Mouse (Mus musculus) gastrocnemius, postnatal 4 days (tissue): ENCODE measurements around the gene Prpf18. TPM values are rescaled to one million over a fixed set of nuclear protein-coding genes. Genes with fewer than 3 reads are reported as not detected.
"Not testable (repeated sequence)": the region's sequence is repeated elsewhere in the genome, so short reads cannot be mapped to it uniquely, and the experiment has no call there.

Experiments
- DNase-seq, 2 experiments: peaks; one replicate each; pipeline ENCODE4 v3.0.0; 2021 to 2022; ENCODE audit warnings: low spot score in 2 of 2, mixed read lengths in 2 of 2
- long read RNA-seq, 2 experiments: library from polyadenylated mRNA; stranded (forward); transcript quantifications; one replicate each; pipeline ENCODE4 v2.0.0; 2021
- total RNA-seq, 2 experiments: library from RNA; stranded (reverse); gene quantifications; 2 replicates each; pipeline ENCODE4 v1.2.3; 2021

The Prpf18 gene
- 10 to 100 TPM; 31.2 to 39.1 TPM for total RNA-seq
- long read RNA-seq, experiment 1, transcript Prpf18-201 (10 exons, 3,522 nt): major isoform, 34 of 41 reads
- long read RNA-seq, experiment 1, partial matches to known transcripts: 0 of 41 reads
- long read RNA-seq, experiment 1, other reads (novel, unspliced or antisense): 7 of 41 reads
- long read RNA-seq, experiment 2, transcript Prpf18-201 (10 exons, 3,522 nt): major isoform, 19 of 33 reads
- long read RNA-seq, experiment 2, partial matches to known transcripts: 0 of 33 reads
- long read RNA-seq, experiment 2, other reads (novel, unspliced or antisense): 14 of 33 reads

GRCm38 (mm10) chr2:4651500-4652285 lies at the start of gene Prpf18:
Gene Prpf18, minus strand, starts transcription at chr2:4652113.
- DNase-seq: peak; percentile 77 to 89

DNA sequence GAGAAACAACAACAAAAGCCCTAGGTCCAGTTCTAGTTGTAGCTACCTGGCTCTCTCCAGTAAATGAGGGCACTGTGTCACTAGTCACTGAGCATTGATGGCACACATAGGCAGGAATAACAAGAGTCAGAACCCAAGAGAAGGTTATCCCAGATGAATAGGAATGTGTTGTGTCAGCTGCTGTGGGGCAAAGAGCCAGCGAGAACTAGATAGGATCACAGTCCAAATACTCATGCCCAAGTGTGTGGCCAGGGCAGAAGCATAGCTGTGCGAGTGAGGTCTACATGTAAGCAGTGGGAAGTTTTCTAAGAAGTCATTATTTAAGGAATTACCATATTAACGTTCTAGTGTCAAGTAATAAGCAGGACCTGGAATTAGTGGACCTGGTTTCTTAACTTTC lies 28.0 kb upstream of the Prpf18 start:
- DNase-seq: no peak

DNA sequence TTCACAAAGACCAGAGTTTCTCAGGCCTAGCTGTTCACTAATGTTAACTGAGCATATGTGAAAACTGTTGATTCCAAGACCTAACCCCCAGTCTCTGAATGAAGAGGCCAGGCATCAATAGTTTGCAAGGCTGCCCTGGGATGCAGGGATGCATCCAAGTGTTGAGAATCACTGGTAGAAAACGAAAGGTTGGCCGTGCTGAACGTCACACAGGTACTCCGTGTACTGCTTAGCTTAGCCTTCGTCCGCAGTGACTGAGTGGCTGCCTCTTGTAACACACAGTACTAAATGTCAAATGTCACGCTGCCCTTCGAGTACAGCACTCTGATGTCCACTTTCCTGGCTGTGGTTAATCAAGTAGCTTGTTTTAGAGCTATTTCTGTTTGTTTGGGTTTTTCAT lies 19.7 kb upstream of the Prpf18 start:
- no peak for DNase-seq

DNA sequence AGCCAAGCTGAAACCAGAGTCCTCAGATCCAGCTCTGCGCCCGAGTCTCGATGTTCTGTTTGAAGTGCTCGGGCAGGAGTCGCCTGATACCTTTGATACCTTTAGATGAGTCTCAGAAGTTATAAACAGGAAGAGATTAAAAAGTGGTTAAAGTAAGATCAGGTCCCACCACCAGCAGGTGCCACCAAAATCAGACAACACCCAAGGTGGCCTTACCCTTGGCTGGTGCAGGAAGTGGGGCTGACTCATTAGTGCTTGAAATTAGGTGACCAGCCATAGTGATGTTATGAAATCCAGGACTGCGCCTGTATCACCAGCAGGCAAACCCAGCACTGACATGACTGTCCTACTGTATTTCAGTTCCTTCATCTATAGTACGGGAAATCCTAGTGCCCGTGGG lies 17.8 kb upstream of the Prpf18 start:
- DNase-seq: no peak

- DNase-seq: no peak
Measured at GRCm38 (mm10) chr2:4668626-4669025, 16.7 kb upstream of the Prpf18 start.

- DNase-seq: no peak
Measured at GRCm38 (mm10) chr2:4660677-4661076, 8.8 kb upstream of the Prpf18 start.

DNA sequence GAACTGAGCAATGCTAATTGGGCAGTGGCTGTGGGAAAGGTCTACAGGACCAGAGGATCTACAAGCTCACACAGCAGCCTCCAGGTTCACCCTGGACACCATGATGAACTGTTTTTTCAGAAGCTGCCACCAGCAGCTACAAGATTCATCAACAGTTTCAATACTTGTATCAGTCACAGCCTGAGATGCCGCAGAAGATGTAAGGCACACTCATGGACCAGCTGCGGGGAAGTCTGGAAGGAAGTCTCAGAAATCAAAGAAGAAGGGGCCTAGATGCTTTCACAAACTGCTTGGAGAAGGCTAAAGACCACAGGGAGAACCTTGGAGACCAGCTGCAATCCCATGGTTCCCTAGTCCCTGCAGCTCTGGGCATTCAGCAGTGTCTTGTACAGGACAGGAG lies 2.3 kb downstream of the Prpf18 start:
- DNase-seq: no peak

GRCm38 (mm10) chr2:4648094-4648493 lies 3.8 kb downstream of the Prpf18 start:
- DNase-seq: no peak

GRCm38 (mm10) chr2:4645066-4645465 lies 6.8 kb downstream of the Prpf18 start:
- no peak for DNase-seq

DNA sequence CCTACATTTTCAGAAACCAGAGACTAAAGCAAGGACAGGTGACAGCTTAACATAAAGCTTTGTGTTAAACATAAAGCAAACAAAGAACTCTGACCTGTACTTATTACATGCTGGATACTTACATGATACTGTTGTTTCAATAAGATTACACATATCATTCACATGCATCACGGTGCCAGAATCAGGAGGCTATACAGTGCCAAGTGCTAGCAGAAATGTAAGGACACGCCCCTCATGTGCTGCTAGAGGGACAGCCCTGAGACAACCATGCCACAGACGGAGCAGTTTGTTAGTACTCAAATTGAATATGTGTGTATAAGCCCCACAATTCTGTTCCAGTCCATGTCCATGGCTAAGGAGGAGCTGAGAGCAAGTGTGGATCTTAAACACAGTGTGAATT lies 13.7 kb downstream of the Prpf18 start:
- DNase-seq: no peak

GRCm38 (mm10) chr2:4636656-4637055 lies 15.3 kb downstream of the Prpf18 start:
- DNase-seq: no peak

GRCm38 (mm10) chr2:4635804-4636203 lies 16.1 kb downstream of the Prpf18 start:
- DNase-seq: no peak

- DNase-seq: no peak
Measured at GRCm38 (mm10) chr2:4630197-4630835, 21.6 kb downstream of the Prpf18 start.

DNA sequence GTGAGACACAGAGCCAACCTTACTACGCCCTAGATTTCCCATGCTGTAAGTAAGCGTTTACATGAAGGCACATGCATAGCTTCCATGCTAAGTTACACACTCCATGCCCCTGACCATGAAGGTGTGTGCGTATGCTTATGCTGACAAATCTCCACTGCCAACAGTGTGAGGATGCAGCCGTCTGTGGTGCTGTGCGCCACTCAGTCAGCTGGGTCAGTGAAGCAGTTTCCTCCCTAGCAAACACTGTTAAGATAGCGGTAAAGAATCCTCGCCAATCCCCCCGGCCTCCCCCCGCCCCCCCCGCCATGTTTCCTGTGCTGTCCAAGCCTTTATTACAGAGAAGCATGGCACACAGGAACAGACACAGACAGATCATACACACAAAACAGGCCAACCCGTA lies 22.4 kb downstream of the Prpf18 start:
- DNase-seq: no peak

DNA sequence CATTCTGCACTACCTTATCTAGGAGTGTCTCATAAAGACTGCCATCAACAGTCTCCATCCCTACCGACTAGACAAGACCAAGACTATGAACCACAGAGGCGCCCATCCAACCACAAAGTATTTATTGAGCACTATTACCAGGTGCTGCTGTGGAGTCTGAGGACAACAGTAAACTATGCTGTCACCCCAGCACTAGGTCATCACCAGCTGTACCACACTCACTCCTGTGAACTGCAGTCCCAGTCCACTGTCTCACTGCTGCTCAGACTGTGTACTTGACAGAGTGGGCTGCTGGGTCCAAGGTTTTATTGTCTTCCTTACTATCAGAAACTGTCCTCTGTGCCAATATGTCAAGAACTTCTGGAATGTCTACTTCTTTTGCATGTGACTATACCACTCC lies 23.0 kb downstream of the Prpf18 start:
- DNase-seq: no peak

- DNase-seq: no peak
Measured at GRCm38 (mm10) chr2:4626911-4627310, 25.0 kb downstream of the Prpf18 start.

DNA sequence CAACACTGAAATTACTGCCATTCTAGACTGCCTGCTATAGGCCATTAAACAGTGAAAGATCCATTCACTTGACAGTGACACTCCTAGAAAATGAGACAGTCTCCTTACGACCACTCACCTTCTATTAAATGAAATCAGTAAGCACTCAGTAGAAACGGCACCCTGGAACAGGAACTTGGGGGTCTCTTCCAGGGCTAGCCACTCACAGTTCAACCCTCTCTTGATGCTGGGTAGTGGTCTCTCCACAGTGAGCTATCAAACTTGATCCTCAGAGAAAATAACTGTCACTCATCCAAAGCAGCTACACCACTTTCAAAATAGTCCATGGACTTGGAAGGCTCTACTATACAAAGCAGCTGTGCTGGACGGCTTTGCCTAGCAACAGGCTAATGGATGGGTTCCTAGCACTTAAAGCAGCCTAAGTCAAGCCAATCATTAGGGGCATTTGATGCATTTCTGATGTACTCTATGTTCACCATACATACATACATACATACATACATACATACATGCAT lies 30.4 kb downstream of the Prpf18 start:
- DNase-seq: no peak

GRCm38 (mm10) chr2:4620640-4621401 lies 31.1 kb downstream of the Prpf18 start:
- peak in 1 of 2 experiments; percentile 75 for DNase-seq

GRCm38 (mm10) chr2:4619893-4620593 lies 31.9 kb downstream of the Prpf18 start:
- no peak for DNase-seq

DNA sequence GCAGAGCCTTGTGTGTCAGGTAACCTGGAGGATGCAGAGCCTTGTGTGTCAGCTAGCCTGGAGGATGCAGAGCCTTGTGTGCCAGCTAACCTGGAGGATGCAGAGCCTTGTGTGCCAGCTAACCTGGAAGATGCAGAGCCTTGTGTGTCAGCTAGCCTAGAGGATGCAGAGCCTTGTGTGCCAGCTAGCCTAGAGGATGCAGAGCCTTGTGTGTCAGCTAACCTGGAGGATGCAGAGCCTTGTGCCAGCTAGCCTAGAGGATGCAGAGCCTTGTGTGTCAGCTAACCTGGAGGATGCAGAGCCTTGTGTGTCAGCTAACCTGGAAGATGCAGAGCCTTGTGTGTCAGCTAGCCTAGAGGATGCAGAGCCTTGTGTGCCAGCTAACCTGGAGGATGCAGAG lies 32.8 kb downstream of the Prpf18 start:
- not testable (repeated sequence) for DNase-seq

DNA sequence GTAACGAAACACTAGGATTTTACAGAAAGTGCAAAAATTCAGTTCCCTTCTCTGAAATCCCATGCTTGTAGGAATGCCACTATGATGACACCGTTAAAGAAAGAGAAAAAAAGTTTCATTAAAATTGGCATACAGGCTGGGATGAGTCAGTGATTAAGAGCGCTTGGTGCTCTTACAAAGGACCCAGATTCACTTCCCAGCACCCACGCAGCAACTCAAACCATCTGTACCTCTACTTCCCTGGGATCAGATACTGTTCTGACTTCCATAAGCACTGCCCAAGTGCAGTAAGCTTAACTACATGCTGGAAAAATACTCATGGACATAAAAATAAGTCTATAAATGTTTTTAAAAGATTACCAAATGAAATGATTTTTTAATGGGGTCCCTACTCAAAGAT lies 34.9 kb downstream of the Prpf18 start:
- DNase-seq: no peak
